Mouse (Mus musculus) ES-E14 (cell line): ENCODE results near the gene Klhl26. TPM values are rescaled to one million over a fixed set of nuclear protein-coding genes. Genes with fewer than 3 reads are reported as not detected.
A peak's percentile ranks its signal among the peaks of the same experiment; 100 is the strongest.

Experiments
- DNase-seq: peaks from one replicate; pipeline ENCODE4 v3.0.0-alpha.2; 2013; ENCODE audit warnings: low read depth, low spot score
- H3K27ac ChIP-seq: 2 replicates; pipeline ENCODE4 v1.5.1; 2012; ENCODE audit warnings: low read depth, mild to moderate bottlenecking, low read length, moderate library complexity, mixed read lengths; ENCODE audit not compliant: poor library complexity, insufficient read depth, severe bottlenecking
- H3K36me3 ChIP-seq: 2 replicates; pipeline ENCODE4 v1.6.1; 2012; ENCODE audit warnings: mild to moderate bottlenecking, low read length, moderate library complexity, mixed read lengths; ENCODE audit not compliant: control insufficient read depth, poor library complexity, insufficient read depth, severe bottlenecking
- H3K4me1 ChIP-seq, 2 experiments: fragments of 150-350 bp in 1 of 2; sonication (generic) in 1 of 2; 2 replicates each; pipeline ENCODE4 v1.6.1; 2012; ENCODE audit warnings: low read length in 2 of 2, mild to moderate bottlenecking in 1 of 2, mixed read lengths in 1 of 2; ENCODE audit not compliant: control insufficient read depth in 2 of 2, insufficient read depth in 2 of 2, poor library complexity in 1 of 2
- H3K4me3 ChIP-seq, 2 experiments: fragments of 150-350 bp in 1 of 2; sonication (generic) in 1 of 2; 2 replicates each; pipeline ENCODE4 v1.5.1; 2012; ENCODE audit warnings: low read length in 2 of 2, low read depth in 1 of 2, mild to moderate bottlenecking in 1 of 2, mixed read lengths in 1 of 2; ENCODE audit not compliant: insufficient read depth in 1 of 2, poor library complexity in 1 of 2, severe bottlenecking in 1 of 2
- H3K9ac ChIP-seq: 2 replicates; pipeline ENCODE4 v1.6.1; 2012; ENCODE audit warnings: low read depth, mild to moderate bottlenecking, low read length, mixed read lengths; ENCODE audit not compliant: poor library complexity, insufficient read depth, severe bottlenecking
- H3K9me3 ChIP-seq: fragments of 150-350 bp; sonication (generic); 2 replicates; pipeline ENCODE4 v1.6.1; 2012; ENCODE audit warnings: low read depth, mild to moderate bottlenecking, low read length; ENCODE audit not compliant: control insufficient read depth, insufficient read depth
- CHD2 ChIP-seq: IDR thresholded peaks from 2 replicates; pipeline ENCODE4 v1.6.1; 2014; ENCODE audit warnings: mild to moderate bottlenecking, low read depth, low read length, inconsistent platforms
- HCFC1 ChIP-seq: IDR thresholded peaks from 2 replicates; pipeline ENCODE4 v1.6.1; 2012; ENCODE audit warnings: low read length, inconsistent platforms, borderline replicate concordance; ENCODE audit not compliant: insufficient read depth
- MAFK ChIP-seq: IDR thresholded peaks from 2 replicates; pipeline ENCODE4 v1.6.1; 2014; ENCODE audit warnings: mild to moderate bottlenecking, low read depth, low read length, inconsistent platforms; ENCODE audit not compliant: insufficient read depth
- ZC3H11A ChIP-seq: IDR thresholded peaks from 2 replicates; pipeline ENCODE4 v1.6.1; 2012; ENCODE audit warnings: low read depth, mild to moderate bottlenecking, inconsistent platforms, low read length, borderline replicate concordance
- ZNF384 ChIP-seq: IDR thresholded peaks from 2 replicates; pipeline ENCODE4 v1.6.1; 2012; ENCODE audit warnings: low read depth, low read length, inconsistent platforms
- in situ Hi-C, 2 experiments: fragments of 600-800 bp; cut with MboI; formaldehyde crosslinking; loops; one replicate each; pipeline ENCODE4 v1.15.1; 2025; ENCODE audit warnings: low sequenced_read_pairs in 2 of 2, inconsistent platforms in 1 of 2; ENCODE audit not compliant: unreplicated experiment in 2 of 2
- total RNA-seq: library from RNA; depleted of rRNA; stranded (reverse); fragments of 300-350 nt; gene quantifications from 2 replicates; pipeline ENCODE4 v1.2.3, GENCODE M21; 2012

Klhl26 gene
- total RNA-seq, 1 experiment, result 22.8 TPM

DNA sequence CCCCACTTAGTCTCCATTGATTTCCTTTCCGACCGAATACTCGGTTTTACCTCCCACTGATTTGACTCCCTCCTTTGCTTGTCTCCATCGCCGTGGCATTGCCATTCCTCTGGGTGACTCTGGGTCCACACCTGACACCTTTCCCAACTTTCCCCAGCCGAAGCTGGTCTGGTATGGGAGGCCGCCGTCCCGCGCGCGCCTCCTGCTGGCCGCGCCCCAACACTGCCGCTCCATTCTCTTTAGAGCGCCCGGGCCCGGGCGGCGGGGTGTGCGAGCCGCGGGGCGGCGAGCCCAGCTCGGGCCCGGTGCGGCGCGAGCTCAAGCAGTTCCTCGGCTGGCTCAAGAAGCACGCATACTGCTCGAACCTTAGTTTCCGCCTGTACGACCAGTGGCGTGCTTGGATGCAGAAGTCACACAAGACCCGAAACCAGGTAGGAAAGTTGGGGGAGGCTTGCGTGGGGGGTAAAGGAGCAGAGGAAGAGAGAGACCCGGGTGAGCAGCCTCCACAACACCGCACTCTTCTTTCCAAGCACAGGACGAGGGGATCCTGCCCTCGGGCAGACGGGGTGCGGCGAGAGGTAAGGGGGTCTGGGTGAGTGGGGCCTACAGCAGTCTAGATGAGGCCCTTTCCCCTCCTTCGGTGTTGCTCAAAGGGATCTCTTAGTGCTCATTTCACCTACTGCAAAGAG, 26.4 kb upstream of the Klhl26 start:
- Histone ChIP-seq H3K4me3 (no peak overlapping the region), H3K9ac (peak overlapping the region; percentile 36; the same call in 1 of the 2 replicates), H3K36me3 (peaks cover 17% of the 10 kb centered on the region), H3K9me3 (no peaks in the 10 kb centered on the region), H3K4me1 (peaks cover 7 to 17% of the 10 kb centered on the region in 2 experiments; a peak in 2 of 4 replicates), H3K27ac (no peak overlapping the region)
- in situ Hi-C loops, result no loop called here
- no peak for DNase-seq
- TF ChIP-seq ZC3H11A, result peak; percentile 62; the same call in 1 of the 2 replicates
- TF ChIP-seq HCFC1, result no peak

DNA sequence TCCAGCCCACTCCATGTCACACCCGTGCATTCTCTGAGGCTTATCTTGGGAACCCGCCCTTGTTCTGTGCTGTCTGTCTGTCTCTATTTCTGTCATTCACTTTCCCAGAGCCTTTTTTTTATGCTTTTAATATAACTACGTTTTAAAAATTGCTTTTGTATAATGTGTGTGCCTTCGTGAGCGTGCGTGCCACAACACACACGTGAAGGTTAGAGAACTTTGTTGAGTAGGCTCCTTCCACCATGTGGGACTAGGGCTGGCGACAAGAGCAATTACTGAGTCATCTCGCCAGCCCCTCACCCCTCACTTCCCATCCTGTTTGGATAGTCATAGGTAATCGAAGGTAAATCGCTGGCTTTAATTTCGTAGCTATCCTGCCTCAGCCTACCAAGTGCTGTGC, 25.8 kb upstream of the Klhl26 start:
- 0 out of 2 replicates have a peak overlapping the region, but pooled peaks have one; percentile 34 for H3K9ac ChIP-seq
- TF ChIP-seq HCFC1 (no peak), ZNF384 (no peak), MAFK (no peak), ZC3H11A (no peak), CHD2 (no peak)
- H3K36me3 ChIP-seq, result peaks cover 11% of the 10 kb centered on the region
- no peaks in the 10 kb centered on the region for H3K9me3 ChIP-seq
- peak overlapping the region in 1 of 2 experiments; percentile 7; a peak in 2 of 4 replicates for H3K4me3 ChIP-seq
- DNase-seq, result no peak
- no peak overlapping the region for H3K27ac ChIP-seq
- peaks cover 7 to 17% of the 10 kb centered on the region in 2 experiments; a peak in 2 of 4 replicates for H3K4me1 ChIP-seq
- in situ Hi-C loops, result no loop called here

DNA sequence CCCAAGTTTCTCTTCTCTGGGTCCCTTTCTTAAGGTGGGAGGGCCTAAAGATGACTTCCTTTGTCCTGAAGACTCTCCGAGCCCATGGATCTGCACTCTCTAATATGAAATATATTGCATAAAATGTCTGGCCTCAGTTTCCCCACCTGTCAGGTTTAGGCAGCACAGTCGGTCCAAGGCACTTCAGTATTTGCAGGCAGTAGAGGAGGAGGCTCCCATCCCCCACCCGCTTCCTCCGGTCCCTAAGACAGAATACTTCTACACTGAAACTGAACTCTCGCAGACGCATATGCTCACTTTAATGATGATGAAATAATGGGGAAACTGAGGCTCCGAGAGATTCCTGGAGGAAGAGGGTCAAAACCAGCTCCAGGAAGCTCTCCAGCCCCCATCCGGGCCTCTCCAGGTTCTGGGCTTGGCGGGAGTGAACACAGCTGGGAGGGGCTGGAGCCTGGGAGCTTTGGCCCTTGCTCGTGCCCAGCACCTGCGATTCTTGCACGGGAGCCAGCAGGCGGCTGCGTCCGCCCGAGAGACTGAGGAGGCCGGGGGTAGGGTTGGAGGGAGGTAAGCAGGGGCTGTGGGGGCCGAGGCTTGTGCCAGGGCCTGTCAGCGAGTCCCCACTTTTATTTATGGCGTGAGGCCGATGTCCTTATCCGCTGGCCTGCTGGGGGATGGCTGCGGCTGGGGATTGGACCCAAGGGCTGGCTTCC, 25.2 kb upstream of the Klhl26 start:
- 0 out of 2 replicates have a peak overlapping the region, but pooled peaks have one; percentile 34 for H3K9ac ChIP-seq
- no peaks in the 10 kb centered on the region for H3K9me3 ChIP-seq
- peak overlapping the region in 1 of 2 experiments; percentile 7; a peak in 2 of 4 replicates for H3K4me3 ChIP-seq
- TF ChIP-seq MAFK, result no peak
- TF ChIP-seq ZC3H11A, result no peak
- TF ChIP-seq ZNF384, result no peak
- no peak for TF ChIP-seq HCFC1
- TF ChIP-seq CHD2, result no peak
- H3K4me1 ChIP-seq, result peaks cover 7 to 17% of the 10 kb centered on the region in 2 experiments; a peak in 2 of 4 replicates
- in situ Hi-C loops, result no loop called here
- H3K27ac ChIP-seq, result no peak overlapping the region
- peaks cover 10% of the 10 kb centered on the region; the same call in 1 of the 2 replicates for H3K36me3 ChIP-seq
- no peak for DNase-seq

DNA sequence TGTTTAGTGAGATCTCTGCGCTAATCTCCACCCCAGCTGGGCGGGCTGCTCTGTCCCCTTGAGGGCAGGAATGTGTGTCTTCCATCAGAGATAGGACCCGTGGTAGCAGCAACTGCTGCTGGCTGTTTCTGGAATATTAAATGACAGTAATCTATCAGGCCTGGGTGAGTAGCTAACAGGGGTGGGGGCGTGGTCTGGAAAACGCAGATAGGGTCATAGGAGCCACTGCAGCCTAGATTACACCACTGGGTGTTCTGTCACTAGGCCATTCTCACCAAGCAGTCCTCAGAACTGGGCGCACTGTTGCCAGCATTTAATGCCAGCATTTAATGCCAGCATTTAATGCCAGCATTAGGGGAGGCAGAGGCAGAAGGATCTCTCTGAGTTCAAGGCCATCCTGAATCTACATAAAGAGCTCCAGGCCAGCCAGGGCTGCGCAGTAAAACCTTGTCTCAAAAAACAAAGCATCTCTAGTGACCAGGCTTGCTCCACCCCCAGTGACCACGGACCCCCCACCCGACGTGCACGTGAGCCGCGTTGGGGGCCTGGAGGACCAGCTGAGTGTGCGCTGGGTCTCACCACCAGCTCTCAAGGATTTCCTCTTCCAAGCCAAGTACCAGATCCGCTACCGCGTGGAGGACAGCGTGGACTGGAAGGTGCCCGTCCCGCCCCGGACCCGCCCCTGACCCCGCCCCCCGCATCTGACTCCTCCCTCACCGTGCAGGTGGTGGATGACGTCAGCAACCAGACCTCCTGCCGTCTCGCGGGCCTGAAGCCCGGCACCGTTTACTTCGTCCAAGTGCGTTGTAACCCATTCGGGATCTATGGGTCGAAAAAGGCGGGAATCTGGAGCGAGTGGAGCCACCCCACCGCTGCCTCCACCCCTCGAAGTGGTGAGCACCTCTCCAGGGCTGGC, 23.9 kb upstream of the Klhl26 start:
- TF ChIP-seq CHD2 (no peak), ZNF384 (no peak), ZC3H11A (no peak), HCFC1 (no peak), MAFK (no peak)
- Histone ChIP-seq H3K4me3 (peak overlapping the region; percentile 59 to 68), H3K36me3 (peaks cover 10% of the 10 kb centered on the region; the same call in 1 of the 2 replicates), H3K9ac (peak overlapping the region; percentile 66), H3K4me1 (peaks cover 7 to 17% of the 10 kb centered on the region in 2 experiments; a peak in 2 of 4 replicates), H3K9me3 (no peaks in the 10 kb centered on the region), H3K27ac (no peak overlapping the region)
- in situ Hi-C loops, result no loop called here
- DNase-seq, result no peak
